Mouse (Mus musculus): ENCODE data around the gene Nrros.

DNA sequence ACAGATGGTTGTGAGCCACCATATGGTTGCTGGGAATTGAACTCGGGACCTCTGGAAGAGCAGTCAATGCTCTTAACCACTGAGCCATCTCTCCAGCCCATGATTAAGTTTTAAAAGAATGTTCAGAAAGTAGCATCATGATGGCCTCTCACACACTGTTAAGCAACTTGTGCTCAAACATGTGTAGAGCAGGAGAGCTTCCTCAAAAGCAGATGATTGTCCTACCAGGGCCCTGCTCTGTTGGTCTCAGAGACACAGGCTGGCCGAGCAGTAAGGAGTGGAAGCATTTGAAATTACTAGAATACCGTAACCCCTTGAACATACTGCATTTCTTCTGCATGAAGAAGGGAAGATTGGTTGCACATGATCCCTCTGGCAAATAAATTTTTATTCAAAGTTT, 6.4 kb downstream of the Nrros start:
- no peak for TF ChIP-seq CTCF (IDR thresholded peaks at IDR 0.05; ENCODE audit: low read depth)
- no peak for TF ChIP-seq EP300 (optimal IDR thresholded peaks at IDR 0.05)

Measured in stomach, postnatal 0 days (tissue).